Mouse (Mus musculus) layer of hippocampus, adult 11-12 months (tissue): Measurements from ENCODE around the gene Arhgap45.

Source experiments
- DNase-seq: peaks from one replicate; pipeline ENCODE4 v3.0.0; 2022; ENCODE audit warnings: low spot score

Arhgap45 gene

DNA sequence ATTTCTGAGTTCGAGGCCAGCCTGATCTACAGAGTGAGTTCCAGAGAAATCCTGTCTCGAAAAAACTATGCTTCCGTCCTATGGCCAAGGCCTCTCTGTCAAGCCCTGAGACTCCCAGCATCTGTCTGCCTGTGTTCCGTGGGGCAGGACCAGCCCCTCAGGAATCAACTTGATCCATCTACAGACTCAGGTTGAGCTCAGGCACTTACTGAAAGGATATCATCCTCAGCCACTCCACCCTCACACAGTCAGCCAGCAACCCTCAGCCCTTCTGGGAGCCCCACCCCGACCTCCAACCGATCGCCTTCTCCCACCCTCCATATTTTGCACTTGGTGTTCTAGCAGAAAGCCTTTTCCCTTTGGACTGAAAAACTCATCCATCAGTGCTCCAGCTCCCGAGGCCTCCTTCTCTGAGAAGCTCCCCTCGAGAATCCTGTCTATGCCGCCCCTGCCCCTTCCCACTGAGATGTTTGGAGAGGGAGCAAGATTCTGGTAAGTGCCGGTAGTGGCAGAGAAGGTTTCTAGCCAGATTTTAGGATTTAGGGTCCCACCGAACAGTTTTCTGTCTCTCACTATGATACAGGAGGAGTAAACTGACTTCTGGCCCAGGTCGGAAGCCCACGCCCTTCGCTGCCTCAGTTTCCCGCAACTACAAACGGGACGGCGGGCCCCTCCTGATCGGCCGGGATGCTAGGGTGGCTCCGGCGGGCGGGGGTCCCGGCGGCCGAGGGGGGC is 28.5 kb upstream of the Arhgap45 start:
- no peak for DNase-seq

DNA sequence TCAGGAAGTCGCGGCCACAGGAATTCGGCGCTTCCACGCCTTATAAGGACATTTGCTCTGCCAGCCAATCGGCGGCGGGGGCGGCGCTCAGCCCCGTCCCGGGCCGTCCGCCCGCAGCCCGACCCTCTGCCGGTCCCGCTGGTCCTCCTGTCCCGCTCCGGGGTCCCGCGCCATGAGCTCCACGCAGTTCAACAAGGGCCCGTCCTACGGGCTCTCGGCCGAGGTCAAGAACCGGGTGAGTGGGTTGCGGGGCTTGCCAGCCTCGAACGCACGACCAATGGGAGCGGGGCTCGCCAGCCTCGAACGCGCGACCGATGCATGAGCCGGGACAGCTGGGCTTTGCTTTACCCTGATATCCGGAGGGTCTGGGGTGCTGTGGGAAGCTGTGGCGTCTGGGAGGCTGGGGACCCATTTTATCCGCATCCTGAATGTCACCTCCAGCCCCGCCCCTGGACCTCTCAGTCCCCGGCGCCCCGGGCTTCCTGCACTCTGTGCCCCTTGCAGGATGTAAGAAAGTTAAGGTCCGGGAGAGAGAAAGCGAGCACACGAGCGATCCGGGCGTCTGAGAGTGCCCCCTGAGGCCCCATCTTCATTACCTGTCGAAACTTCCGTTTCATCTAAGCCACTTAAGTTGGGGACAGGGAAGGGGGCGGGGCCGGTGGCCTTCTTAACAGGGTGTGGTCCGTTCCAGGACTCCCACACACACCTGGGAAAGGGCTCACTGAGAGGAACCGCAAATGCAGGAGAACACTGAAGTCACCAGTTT is 27.8 kb upstream of the Arhgap45 start, which contains the start of gene Cnn2:
Cnn2 (plus strand) TSS at position 79 of the 766 bp plus-strand sequence.
- DNase-seq: no peak

DNA sequence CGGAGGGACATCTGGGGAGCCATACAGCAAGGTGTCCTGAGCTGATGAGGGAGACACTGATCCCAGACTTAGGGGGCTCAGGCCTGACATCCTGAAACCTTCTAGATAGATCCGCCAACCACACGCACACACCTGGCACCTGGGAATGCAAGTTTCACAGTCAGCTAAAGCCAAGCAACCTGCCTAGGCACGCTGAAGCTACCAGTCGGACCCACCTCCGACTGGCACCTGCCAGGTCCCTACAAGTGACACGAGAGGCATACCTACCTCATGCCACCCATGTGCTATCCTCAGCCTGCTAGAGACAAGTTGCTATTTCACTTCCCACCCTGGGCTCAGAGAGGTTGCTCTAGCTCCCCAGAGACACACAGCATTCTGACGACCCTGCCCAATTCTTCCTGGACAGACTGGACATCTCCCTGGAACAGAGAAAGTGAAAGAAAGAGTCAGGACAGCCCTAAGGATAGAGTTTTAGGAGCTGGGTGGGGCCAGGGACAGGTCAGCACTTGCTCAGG is 27.1 kb upstream of the Arhgap45 start:
- no peak for DNase-seq

DNA sequence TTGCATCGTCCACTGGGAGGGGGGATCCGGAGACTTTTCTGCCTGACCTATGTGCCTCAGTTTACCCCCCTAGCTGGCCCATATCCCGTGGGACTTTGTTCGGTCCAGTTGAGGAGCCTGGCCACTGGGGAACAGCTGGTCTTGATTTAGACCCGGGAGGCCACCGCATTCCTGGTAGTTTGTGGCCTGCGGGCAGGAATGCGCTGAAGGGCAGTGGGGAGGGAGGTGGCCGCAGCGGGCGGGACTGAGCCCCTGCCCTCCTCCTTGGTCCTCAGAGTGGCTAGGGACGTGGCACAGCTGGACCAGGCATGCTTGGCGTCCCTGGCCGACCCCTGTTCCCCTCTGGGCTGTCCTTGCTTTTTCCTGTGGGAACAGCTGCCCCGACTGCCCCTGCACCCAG is 26.6 kb upstream of the Arhgap45 start:
- DNase-seq: no peak

- no peak for DNase-seq
These were observed 25.4 kb upstream of the Arhgap45 start for GRCm38 (mm10) chr10:79991099-79991498.

DNA sequence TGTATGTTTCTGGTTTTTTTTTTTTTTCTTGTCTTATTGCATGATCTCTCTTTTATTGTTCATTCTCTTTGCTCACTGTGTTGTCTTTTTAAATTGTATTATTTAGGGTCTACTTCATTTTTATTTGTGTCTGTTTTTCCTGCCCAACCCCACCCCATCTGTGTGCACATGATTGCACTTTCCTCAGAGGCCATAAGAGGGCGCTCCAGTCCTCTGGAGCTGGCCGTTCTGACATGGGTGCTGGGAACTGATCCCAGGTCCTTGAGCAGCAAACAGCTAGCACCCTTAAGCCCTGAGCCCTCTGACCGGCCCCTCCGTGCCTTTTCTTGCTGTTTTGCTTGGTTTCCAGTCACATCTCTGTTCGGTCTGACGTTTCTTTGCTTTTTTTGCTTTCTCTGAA is 24.9 kb upstream of the Arhgap45 start:
- no peak for DNase-seq

DNA sequence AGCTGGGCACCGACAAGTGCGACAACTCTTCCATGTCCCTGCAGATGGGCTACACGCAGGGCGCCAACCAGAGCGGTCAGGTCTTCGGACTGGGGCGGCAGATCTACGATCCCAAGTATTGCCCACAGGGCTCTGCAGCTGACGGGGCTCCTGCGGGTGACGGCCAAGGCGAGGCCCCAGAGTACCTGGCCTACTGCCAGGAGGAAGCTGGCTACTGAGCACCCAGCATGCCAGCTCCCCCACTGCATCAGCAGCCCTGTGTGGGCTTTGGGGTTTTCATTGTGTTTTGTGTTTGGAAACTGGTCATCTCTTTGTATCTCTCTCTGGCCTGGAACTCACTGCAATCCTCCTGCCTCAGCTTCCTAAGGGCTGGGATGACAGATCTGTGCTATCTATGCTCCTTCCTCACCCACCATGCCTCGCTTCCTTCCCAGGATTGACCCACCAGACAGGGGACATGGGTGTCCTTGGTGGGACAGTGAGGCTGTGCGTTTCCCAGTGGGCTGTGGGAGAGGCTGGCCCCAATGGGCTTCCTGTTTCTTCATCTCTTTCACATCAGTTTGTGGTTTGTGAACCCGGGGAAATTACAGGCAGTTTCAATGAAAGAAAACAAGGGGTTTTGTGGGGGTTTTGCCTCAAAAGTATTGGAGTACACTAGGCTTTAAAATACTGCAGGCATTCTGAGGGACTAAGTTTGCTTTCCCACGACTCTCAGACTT is 21.9 kb upstream of the Arhgap45 start:
- no peak for DNase-seq

- no peak for DNase-seq
These were observed 20.8 kb upstream of the Arhgap45 start for GRCm38 (mm10) chr10:79995636-79996035.

DNA sequence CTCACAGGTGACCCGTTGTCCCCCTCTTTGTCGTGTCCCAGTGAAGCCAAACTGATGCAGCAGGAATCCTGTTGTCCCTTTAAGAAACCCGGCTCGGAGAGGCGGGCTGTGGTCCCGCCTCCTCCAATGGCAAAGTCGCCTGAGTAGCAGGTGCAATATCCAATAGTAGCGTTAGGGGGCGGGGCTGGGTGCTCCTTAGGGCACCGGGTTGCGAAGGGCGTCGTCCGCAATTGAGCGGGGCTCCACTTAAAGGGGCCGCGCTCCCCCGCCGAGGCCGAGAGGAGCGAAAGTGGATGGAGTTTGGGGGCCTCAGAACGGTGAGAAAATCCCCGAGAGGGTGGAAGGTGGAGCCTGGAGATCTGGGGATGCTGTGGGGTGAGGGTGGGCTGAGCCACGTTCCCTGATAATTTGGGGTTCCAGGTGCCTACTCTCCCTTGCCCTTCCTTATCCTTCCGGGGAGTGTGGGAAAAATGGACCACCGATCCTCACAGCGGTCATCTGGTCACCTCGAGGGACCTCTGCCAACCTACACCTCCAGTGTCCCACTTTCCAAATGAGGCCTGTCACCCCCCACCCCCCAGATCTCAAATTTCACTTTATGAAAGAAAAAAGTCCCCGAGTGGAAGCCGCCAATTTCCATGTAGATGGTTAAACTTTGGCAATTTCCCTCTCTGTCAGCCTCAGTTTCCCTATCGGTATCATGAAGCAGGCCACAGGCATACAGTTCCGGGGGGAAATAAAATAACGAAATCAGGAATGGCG is 20.0 kb upstream of the Arhgap45 start, which contains the start of gene Abca7:
Abca7 (plus strand) TSS at position 223 of the 762 bp plus-strand sequence.
- peak; percentile 96 for DNase-seq

GRCm38 (mm10) chr10:79997034-79997760 is 19.3 kb upstream of the Arhgap45 start:
- peak; percentile 71 for DNase-seq

DNA sequence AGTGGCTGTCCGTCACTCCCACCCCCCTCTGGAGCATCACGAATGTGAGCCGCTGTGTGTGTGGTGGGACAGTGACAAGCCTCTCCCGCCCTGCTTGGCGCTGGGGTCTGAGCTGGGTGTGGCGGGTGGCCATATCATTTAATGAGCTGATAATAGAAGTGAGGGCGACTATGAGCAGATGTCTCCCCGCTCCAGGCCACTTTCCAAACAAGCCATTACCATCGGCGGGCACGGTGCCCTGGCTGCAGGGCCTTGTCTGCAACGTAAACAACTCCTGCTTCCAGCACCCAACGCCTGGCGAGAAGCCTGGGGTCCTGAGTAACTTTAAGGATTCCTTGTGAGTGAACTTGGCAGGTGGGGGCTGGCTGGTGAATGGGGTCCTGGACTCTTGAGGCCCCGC is 18.6 kb upstream of the Arhgap45 start:
- DNase-seq: no peak

- no peak for DNase-seq
These were observed 14.5 kb upstream of the Arhgap45 start for GRCm38 (mm10) chr10:80001945-80002344.

- no peak for DNase-seq
These were observed 13.6 kb upstream of the Arhgap45 start for GRCm38 (mm10) chr10:80002829-80003228.

DNA sequence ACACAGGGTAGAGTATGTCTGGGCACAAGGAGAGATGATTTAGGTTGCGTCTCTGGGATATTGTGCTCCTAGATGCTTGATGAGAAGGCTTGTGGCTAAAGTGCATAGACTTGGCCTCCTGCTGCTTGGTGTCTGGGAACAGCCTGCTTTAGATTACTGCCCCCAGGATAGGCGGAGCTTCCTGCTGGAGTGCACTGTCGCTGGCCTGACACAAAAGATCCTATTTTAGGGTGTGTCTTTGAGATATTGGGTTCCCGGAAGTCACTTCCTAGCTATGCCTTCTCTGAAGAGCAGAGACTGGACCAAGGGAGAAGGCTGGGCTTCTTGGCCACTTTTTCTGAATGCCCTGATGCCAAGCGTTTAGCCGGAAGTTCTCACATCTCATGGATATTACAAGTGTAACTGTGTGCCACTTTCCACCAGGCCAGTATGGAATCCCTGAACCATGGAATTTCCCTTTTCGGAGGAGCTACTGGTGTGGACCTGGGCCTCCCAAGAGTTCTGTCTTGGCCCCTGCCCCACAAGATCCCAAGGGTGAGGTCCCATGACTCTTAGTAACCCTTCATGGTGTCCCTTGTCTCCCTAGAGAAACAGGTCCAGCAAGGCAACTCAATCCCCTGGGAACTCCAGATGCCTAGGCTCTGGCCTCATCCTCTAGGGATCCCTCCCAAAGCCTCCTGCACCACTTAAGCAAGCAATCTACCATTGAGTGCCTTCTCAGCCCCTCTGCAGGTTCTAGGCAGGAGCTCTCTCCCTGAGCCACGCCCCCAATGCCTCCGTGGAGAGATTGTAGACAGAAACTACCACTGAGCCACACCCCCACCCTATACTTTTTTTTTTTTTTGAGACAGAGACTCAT is 12.8 kb upstream of the Arhgap45 start:
- DNase-seq: no peak

DNA sequence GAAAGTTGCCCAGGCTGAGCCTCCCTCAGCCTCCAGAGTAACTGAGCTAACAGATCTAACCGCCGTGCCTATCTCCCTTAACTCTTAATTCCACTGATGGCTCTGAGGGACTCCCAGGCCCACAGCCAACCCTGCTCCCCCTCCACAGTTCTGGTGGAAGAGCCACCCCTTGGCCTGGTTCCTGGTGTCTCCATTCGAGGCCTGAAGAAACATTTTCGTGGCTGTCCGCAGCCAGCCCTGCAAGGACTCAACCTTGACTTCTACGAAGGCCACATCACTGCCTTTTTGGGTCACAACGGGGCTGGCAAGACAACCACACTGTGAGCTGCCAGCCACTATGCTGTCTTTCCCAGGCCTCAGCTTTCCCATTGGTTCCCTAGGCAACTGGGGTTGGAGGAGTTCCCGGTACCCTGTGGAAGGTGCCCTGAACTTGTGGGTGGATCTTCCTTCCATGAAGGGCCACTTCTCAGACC is 12.2 kb upstream of the Arhgap45 start:
- no peak for DNase-seq

GRCm38 (mm10) chr10:80011740-80012139 is 4.7 kb upstream of the Arhgap45 start:
- no peak for DNase-seq

GRCm38 (mm10) chr10:80013609-80014008 is 2.8 kb upstream of the Arhgap45 start:
- DNase-seq: no peak

DNA sequence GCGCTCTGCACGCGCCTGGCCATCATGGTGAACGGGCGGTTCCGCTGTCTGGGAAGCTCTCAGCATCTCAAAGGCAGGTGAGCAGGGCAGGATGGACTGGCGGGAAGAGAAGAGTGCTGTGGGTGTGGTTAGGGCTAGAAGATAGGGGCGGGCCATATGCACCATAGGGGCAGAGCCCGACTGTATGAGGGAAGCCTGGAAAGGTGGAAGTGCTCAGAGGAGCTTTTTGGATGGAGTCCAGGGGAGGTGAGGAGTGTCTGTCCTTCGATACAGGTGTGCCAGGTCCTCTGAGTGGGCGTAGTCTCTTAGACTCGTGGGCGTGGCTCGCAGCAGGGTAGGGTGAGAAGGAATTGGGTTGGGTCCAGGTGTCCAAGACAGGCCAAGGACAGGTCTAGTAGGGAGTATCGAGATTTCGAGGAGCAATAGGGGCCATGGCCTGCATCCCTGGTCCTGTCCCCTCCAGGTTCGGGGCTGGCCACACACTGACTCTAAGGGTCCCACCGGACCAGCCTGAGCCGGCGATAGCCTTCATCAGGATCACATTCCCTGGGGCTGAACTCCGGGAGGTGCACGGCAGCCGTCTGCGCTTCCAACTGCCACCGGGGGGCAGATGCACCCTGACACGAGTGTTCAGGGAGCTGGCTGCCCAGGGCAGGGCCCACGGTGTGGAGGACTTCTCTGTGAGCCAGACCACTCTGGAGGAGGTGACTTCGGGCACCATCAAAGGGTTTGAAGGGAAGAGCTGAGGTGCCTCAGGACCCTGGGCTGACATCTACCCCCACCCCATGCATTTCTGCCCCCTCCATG is 1.8 kb upstream of the Arhgap45 start:
- DNase-seq: no peak

DNA sequence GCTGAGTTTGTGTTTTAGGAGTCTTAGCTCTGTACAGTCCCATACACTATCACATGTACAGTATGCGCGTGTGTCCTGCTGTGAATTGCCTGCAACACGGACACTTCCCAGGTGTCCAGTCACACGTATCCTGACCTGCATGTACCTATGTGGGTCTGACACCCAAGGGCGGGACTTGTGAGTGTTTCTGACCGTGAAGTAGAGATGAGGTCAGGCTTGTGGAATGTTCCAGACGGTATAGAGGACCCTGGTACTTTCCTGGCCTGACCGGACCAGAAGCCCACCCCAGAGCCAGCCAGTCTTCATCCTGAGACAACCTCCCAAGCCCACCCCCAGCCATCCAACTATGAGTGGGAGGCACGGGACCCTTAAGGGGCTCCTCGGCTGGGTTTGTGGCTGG is 870 bp upstream of the Arhgap45 start:
- DNase-seq: no peak
